Mouse (Mus musculus): Measurements from ENCODE around the gene Atp5f1. TPM values are rescaled to one million over a fixed set of nuclear protein-coding genes. Genes with fewer than 3 reads are reported as not detected.

The Atp5f1 gene
- polyA plus RNA-seq, 1 experiment: 56.9 TPM

- WGBS: 50% methylated on average over 5 of the region's 5 CpGs
- Histone ChIP-seq H3K4me3 (ENCODE audit: extremely low read depth, insufficient read depth, insufficient read length) (peak overlapping the region; percentile 82), H3K4me1 (ENCODE audit: control insufficient read depth, insufficient read depth, insufficient read length) (peaks cover 4% of the 10 kb centered on the region; the same call in 1 of the 2 replicates), H3K27me3 (ENCODE audit: control insufficient read depth, insufficient read depth, low read length) (no peaks in the 10 kb centered on the region), H3K36me3 (ENCODE audit: control insufficient read depth, insufficient read depth, low read length) (peaks cover 13% of the 10 kb centered on the region), H3K27ac (ENCODE audit: insufficient read depth, low read length) (no peak overlapping the region)
- TF ChIP-seq CTCF (IDR thresholded peaks at IDR 0.05; ENCODE audit: extremely low read depth, insufficient read depth, insufficient read length, insufficient replicate concordance) (no peak), POLR2A (IDR thresholded peaks at IDR 0.05; ENCODE audit: low read depth, low read length) (no peak)
- DNase-seq (ENCODE audit: low read depth in 1 of 2, low spot score in 2 of 2): no peak
These were observed 1.7 kb downstream of the Atp5f1 start for GRCm38 (mm10) chr3:105958204-105958603.

DNA sequence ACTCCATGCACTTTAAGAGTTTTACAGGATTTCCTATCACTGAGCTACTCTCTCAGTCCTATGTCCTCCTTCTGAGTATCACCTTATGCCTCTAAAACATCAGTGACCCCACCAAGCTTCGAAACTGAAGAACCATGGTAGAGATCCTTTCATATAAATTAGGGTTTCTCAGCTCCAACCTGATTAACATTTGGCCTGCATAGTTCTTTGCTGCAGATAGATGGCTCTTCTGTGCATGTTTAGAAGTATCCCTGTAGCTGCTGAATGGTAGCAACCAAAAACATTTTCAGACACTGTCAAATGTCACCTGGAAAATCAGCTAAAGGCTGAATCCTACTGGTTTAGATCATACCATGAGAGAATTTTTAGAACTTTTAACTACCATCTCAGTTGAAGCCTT is 2.7 kb downstream of the Atp5f1 start:
- H3K27ac ChIP-seq (ENCODE audit: insufficient read depth, low read length): no peak overlapping the region
- H3K4me3 ChIP-seq (ENCODE audit: extremely low read depth, insufficient read depth, insufficient read length): no peak overlapping the region
- no peak for DNase-seq (ENCODE audit: low read depth in 1 of 2, low spot score in 2 of 2)
- no peaks in the 10 kb centered on the region for H3K27me3 ChIP-seq (ENCODE audit: control insufficient read depth, insufficient read depth, low read length)
- peaks cover 4% of the 10 kb centered on the region; the same call in 1 of the 2 replicates for H3K4me1 ChIP-seq (ENCODE audit: control insufficient read depth, insufficient read depth, insufficient read length)
- no peak for TF ChIP-seq POLR2A (IDR thresholded peaks at IDR 0.05; ENCODE audit: low read depth, low read length)
- no peak for TF ChIP-seq CTCF (IDR thresholded peaks at IDR 0.05; ENCODE audit: extremely low read depth, insufficient read depth, insufficient read length, insufficient replicate concordance)
- WGBS: 78% methylated on average over 1 of the region's 1 CpGs
- H3K36me3 ChIP-seq (ENCODE audit: control insufficient read depth, insufficient read depth, low read length): peaks cover 16% of the 10 kb centered on the region

DNA sequence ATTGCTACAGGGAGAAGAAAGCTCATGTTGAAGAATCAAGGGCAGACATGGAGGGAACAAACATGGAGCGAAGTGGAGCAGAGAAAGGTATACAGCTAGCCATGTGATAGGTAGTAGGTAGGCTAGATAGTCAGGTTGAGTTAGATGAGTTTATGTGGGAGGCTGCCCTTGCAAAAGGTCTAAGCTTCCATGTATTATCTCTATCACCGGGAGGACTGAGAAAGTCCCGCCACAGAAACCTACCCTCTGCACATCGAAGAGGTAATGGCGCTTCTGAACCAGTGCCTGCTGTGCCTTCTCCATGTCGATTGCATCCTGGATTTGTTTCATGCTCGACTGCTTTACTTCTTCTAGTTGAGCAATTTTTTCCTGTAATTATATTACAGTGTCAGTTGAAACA is 8.6 kb downstream of the Atp5f1 start:
- H3K4me3 ChIP-seq (ENCODE audit: extremely low read depth, insufficient read depth, insufficient read length): no peak overlapping the region
- peaks cover 39% of the 10 kb centered on the region for H3K36me3 ChIP-seq (ENCODE audit: control insufficient read depth, insufficient read depth, low read length)
- WGBS: 93% methylated on average over 7 of the region's 7 CpGs
- no peak overlapping the region for H3K27ac ChIP-seq (ENCODE audit: insufficient read depth, low read length)
- H3K27me3 ChIP-seq (ENCODE audit: control insufficient read depth, insufficient read depth, low read length): no peaks in the 10 kb centered on the region
- no peak for DNase-seq (ENCODE audit: low read depth in 1 of 2, low spot score in 2 of 2)
- TF ChIP-seq POLR2A (IDR thresholded peaks at IDR 0.05; ENCODE audit: low read depth, low read length) (no peak), CTCF (IDR thresholded peaks at IDR 0.05; ENCODE audit: extremely low read depth, insufficient read depth, insufficient read length, insufficient replicate concordance) (no peak)
- H3K4me1 ChIP-seq (ENCODE audit: control insufficient read depth, insufficient read depth, insufficient read length): no peaks in the 10 kb centered on the region

DNA sequence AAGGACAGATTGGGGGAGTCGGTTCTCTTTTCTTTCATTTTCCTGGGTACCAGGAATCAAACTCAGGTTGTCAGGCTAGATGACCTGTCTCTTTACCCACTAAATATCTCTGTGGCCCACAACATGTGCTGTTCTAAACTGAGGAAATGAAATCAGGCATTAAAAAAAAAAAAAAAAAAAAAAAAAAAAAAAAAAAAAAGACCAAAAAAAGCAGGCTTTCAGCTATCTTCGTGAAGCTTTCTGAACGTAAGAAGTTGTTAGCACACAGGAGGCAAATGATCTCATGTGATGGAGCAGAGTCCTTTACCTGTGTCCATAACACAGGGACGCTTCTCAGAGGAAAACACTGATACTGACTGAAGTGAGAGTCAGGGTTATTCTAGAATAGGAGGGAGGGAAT is 23.8 kb downstream of the Atp5f1 start:
- 0 out of 2 replicates have a peak, but pooled peaks cover 4% of the 10 kb centered on the region for H3K4me1 ChIP-seq (ENCODE audit: control insufficient read depth, insufficient read depth, insufficient read length)
- DNase-seq (ENCODE audit: low read depth in 1 of 2, low spot score in 2 of 2): no peak
- H3K27ac ChIP-seq (ENCODE audit: insufficient read depth, low read length): no peak overlapping the region
- H3K27me3 ChIP-seq (ENCODE audit: control insufficient read depth, insufficient read depth, low read length): no peaks in the 10 kb centered on the region
- H3K36me3 ChIP-seq (ENCODE audit: control insufficient read depth, insufficient read depth, low read length): peaks cover 2% of the 10 kb centered on the region; the same call in 1 of the 2 replicates
- 65% methylated on average over 4 of the region's 4 CpGs for WGBS
- H3K4me3 ChIP-seq (ENCODE audit: extremely low read depth, insufficient read depth, insufficient read length): no peak overlapping the region
- TF ChIP-seq CTCF (IDR thresholded peaks at IDR 0.05; ENCODE audit: extremely low read depth, insufficient read depth, insufficient read length, insufficient replicate concordance): no peak
- TF ChIP-seq POLR2A (IDR thresholded peaks at IDR 0.05; ENCODE audit: low read depth, low read length): no peak

DNA sequence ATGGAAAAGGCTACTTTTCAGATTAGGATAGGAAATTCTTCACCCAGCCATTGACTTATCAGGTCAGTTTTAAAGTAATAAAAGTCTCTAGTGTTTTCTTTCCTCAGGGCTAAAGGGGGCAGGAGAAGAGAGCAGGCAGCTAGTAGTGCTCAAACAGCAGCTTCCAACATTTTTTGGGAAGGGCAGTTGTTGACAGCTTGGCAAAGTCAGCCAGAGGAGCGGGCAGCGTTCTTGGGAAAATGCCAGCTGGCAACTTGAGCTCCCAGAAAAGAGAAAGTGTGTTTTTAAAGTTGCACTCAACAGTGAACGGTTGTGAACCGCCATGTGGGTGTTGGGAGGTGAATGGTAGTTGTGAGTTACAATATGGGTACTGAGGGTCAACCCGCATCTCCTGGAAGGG is 24.9 kb downstream of the Atp5f1 start:
- Histone ChIP-seq H3K4me1 (ENCODE audit: control insufficient read depth, insufficient read depth, insufficient read length) (peaks cover 4% of the 10 kb centered on the region; the same call in 1 of the 2 replicates), H3K36me3 (ENCODE audit: control insufficient read depth, insufficient read depth, low read length) (no peaks in the 10 kb centered on the region), H3K27ac (ENCODE audit: insufficient read depth, low read length) (no peak overlapping the region), H3K4me3 (ENCODE audit: extremely low read depth, insufficient read depth, insufficient read length) (no peak overlapping the region), H3K27me3 (ENCODE audit: control insufficient read depth, insufficient read depth, low read length) (no peaks in the 10 kb centered on the region)
- DNase-seq (ENCODE audit: low read depth in 1 of 2, low spot score in 2 of 2): no peak
- WGBS: 92% methylated on average over 5 of the region's 5 CpGs
- TF ChIP-seq POLR2A (IDR thresholded peaks at IDR 0.05; ENCODE audit: low read depth, low read length): no peak
- no peak for TF ChIP-seq CTCF (IDR thresholded peaks at IDR 0.05; ENCODE audit: extremely low read depth, insufficient read depth, insufficient read length, insufficient replicate concordance)

DNA sequence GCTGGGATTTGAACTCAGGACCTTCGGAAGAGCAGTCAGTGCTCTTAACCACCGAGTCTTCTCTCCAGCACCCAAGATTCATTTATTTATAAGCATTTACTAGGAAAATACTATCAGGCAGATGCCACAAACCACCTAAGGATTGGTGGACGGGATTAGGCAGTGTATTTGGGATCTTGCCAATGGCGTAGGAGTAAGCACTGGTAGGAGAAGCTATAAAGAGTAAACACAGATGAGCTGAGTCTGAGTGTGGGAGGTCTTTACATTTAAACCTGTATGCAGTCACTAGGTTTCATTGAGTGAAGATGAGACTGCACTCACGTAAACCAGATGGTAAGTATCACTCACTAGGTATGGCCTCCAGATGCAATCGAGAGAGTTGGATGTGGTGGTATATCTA is 26.0 kb downstream of the Atp5f1 start:
- no peak overlapping the region for H3K27ac ChIP-seq (ENCODE audit: insufficient read depth, low read length)
- 91% methylated on average over 6 of the region's 6 CpGs for WGBS
- H3K27me3 ChIP-seq (ENCODE audit: control insufficient read depth, insufficient read depth, low read length): no peaks in the 10 kb centered on the region
- peaks cover 6% of the 10 kb centered on the region; the same call in 1 of the 2 replicates for H3K4me1 ChIP-seq (ENCODE audit: control insufficient read depth, insufficient read depth, insufficient read length)
- H3K4me3 ChIP-seq (ENCODE audit: extremely low read depth, insufficient read depth, insufficient read length): no peak overlapping the region
- H3K36me3 ChIP-seq (ENCODE audit: control insufficient read depth, insufficient read depth, low read length): no peaks in the 10 kb centered on the region
- DNase-seq (ENCODE audit: low read depth in 1 of 2, low spot score in 2 of 2): no peak
- no peak for TF ChIP-seq CTCF (IDR thresholded peaks at IDR 0.05; ENCODE audit: extremely low read depth, insufficient read depth, insufficient read length, insufficient replicate concordance)
- TF ChIP-seq POLR2A (IDR thresholded peaks at IDR 0.05; ENCODE audit: low read depth, low read length): no peak

GRCm38 (mm10) chr3:105932240-105933071 is 27.4 kb downstream of the Atp5f1 start, which contains the start of gene I830077J02Rik:
Gene I830077J02Rik, minus strand, starts transcription at chr3:105932664.
- no peak for TF ChIP-seq CTCF (IDR thresholded peaks at IDR 0.05; ENCODE audit: extremely low read depth, insufficient read depth, insufficient read length, insufficient replicate concordance)
- TF ChIP-seq POLR2A (IDR thresholded peaks at IDR 0.05; ENCODE audit: low read depth, low read length): no peak
- DNase-seq (ENCODE audit: low read depth in 1 of 2, low spot score in 2 of 2): no peak
- Histone ChIP-seq H3K27me3 (ENCODE audit: control insufficient read depth, insufficient read depth, low read length) (no peaks in the 10 kb centered on the region), H3K36me3 (ENCODE audit: control insufficient read depth, insufficient read depth, low read length) (no peaks in the 10 kb centered on the region), H3K27ac (ENCODE audit: insufficient read depth, low read length) (peak within 1 kb of the TSS; percentile 47), H3K4me1 (ENCODE audit: control insufficient read depth, insufficient read depth, insufficient read length) (peaks cover 11% of the 10 kb centered on the region; the same call in 1 of the 2 replicates), H3K4me3 (ENCODE audit: extremely low read depth, insufficient read depth, insufficient read length) (peak within 1 kb of the TSS; percentile 36)
- WGBS: 26% methylated on average over 8 of the region's 8 CpGs

Measured in spleen, adult 2 months (tissue).